Mouse (Mus musculus) heart, embryonic 13.5 days (tissue): ENCODE results near the gene Syn3. TPM values are rescaled to one million over a fixed set of nuclear protein-coding genes. Genes with fewer than 3 reads are reported as not detected.
A peak's percentile ranks its signal among the peaks of the same experiment; 100 is the strongest.
"Not testable (repeated sequence)": the region's sequence is repeated elsewhere in the genome, so short reads cannot be mapped to it uniquely, and the experiment has no call there.

ENCODE experiments used
- ATAC-seq: fragments of 200-750 bp; cut with Nextera tagmentation; 2 replicates; pipeline ENCODE4 v1.8.0; 2017; ENCODE audit warnings: moderate TSS enrichment; ENCODE audit not compliant: insufficient number of reproducible peaks, low FRiP score, low TSS enrichment; ENCODE audit errors: extremely low read depth
- H3K27ac ChIP-seq: fragments of 300-500 bp; sonication (generic); replicated peaks from 2 replicates; pipeline ENCODE4 v1.5.1; 2015; ENCODE audit warnings: moderate library complexity, mild to moderate bottlenecking, inconsistent platforms
- H3K27me3 ChIP-seq: fragments of 300-500 bp; sonication (generic); replicated peaks from 2 replicates; pipeline ENCODE4 v1.6.1; 2015; ENCODE audit warnings: mild to moderate bottlenecking, inconsistent platforms
- H3K36me3 ChIP-seq: fragments of 300-500 bp; sonication (generic); 2 replicates; pipeline ENCODE4 v1.6.1; 2015; ENCODE audit warnings: mild to moderate bottlenecking, inconsistent platforms
- H3K4me1 ChIP-seq: fragments of 300-500 bp; sonication (generic); 2 replicates; pipeline ENCODE4 v1.6.1; 2015; ENCODE audit warnings: inconsistent platforms
- H3K4me2 ChIP-seq: fragments of 300-500 bp; sonication (generic); 2 replicates; pipeline ENCODE4 v1.6.1; 2015; ENCODE audit warnings: inconsistent platforms, mild to moderate bottlenecking, moderate library complexity
- H3K4me3 ChIP-seq: fragments of 300-500 bp; sonication (generic); 2 replicates; pipeline ENCODE4 v1.5.1; 2015; ENCODE audit warnings: moderate library complexity, mild to moderate bottlenecking, inconsistent platforms
- H3K9ac ChIP-seq: fragments of 300-500 bp; sonication (generic); 2 replicates; pipeline ENCODE4 v1.6.1; 2015; ENCODE audit warnings: inconsistent platforms, mild to moderate bottlenecking, moderate library complexity
- H3K9me3 ChIP-seq: fragments of 300-500 bp; sonication (generic); 2 replicates; pipeline ENCODE4 v1.6.1; 2016; ENCODE audit warnings: inconsistent platforms
- WGBS: fragments of 180-500 bp; shearing (Covaris S2); methylation state at CpG from one replicate; pipeline ENCODE4 v1.1.7; 2015; ENCODE audit warnings: mixed read lengths; 5-methylcytosine and 5-hydroxymethylcytosine counted together
- polyA plus RNA-seq: library from polyadenylated mRNA; unstranded; fragments of >200 nt; fragmentation: Nextera tagmentation; extraction: Ambion mirVana; gene quantifications from 2 replicates; pipeline ENCODE4 v1.2.1, GENCODE M21; 2015

The Syn3 gene
- polyA plus RNA-seq, 1 experiment from 2014 or later = 1.5 TPM

DNA sequence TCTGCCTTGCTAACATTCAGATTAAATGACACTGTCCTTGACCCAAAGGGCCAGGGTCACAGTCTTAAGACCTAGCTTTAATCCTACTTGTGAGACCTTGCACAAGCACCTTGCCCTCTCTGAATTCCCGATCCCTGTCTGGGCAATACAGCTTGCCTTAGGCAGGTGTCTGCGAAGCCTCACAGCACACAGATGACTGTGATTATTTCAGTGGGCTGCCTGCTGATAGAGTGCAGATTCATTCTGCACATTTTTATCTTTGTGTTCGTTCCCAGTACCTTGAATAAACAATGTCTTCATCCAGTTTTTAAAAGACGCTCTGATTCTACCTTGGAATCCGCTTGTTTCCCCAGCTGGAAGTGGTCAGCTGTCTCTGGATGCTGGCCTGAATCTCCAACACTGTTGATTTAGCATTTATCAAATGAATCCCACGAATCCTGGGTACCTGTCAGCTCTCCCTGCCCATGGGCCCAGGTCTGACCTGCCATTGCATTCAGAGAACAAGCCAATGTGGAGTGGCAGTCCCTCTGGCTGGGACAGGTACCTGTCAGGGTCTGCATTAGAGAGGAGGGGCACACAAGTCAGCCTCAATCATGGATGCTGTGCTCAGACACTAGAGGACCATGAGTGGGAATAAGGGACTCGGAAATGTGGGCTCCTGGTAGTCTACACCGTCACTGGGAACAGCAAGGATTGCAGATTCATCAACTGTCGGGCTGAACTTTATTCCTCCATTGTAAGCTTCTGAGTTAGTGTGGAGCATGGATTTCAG lies 117.4 kb downstream of the Syn3 start:
- Histone ChIP-seq H3K9ac (no peak overlapping the region), H3K27ac (no peak overlapping the region), H3K36me3 (no peaks in the 10 kb centered on the region), H3K4me2 (no peak overlapping the region), H3K9me3 (no peaks in the 10 kb centered on the region), H3K27me3 (no peaks in the 10 kb centered on the region), H3K4me3 (no peak overlapping the region), H3K4me1 (peaks cover 26% of the 10 kb centered on the region)
- no peak for ATAC-seq
- 42% methylated on average over 9 of the region's 9 CpGs for WGBS

DNA sequence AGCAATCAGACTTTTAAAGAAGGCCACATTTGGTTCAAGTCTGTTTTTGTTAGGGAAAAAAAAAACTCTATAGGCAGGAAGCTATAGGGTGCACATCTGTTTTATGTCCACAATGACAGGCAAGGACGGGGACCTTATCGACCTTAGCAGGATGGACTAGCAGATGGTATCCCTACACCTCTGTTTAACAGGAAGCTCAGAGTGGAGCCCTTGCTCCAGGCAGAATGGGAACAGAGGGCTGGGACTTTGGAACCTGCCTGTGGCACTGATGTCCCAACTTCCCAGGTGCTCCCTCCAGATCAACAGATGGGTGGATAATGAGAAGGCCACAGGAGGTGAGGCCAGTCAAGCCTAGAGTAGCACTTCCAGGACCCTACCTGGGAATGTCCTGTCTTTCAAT lies 118.1 kb downstream of the Syn3 start:
- no peaks in the 10 kb centered on the region for H3K9me3 ChIP-seq
- H3K4me1 ChIP-seq = peaks cover 27% of the 10 kb centered on the region
- no peaks in the 10 kb centered on the region for H3K36me3 ChIP-seq
- H3K4me2 ChIP-seq = no peak overlapping the region
- no peak overlapping the region for H3K9ac ChIP-seq
- no peak for ATAC-seq
- 44% methylated on average over 2 of the region's 2 CpGs for WGBS
- H3K4me3 ChIP-seq = no peak overlapping the region
- no peaks in the 10 kb centered on the region for H3K27me3 ChIP-seq
- H3K27ac ChIP-seq = no peak overlapping the region

DNA sequence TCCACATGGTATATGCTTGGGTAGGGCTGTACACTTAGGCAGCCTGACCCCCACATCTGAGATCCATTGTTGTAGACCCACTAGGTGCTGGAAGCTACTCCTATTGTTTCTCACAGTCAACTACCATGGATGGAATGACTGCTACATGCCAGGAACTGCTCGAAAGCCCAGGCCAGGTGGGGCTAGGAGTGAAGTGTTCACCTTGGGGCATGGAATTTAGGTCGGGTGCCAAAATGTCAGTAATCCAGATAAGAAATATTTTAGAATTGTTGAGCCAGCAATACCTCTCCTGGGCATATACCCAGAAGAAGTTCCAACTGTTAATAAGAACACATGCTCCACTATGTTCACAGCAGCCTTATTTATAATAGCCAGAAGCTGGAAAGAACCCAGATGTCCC lies 119.9 kb downstream of the Syn3 start:
- H3K4me3 ChIP-seq, H3K9me3 ChIP-seq, H3K36me3 ChIP-seq, H3K4me2 ChIP-seq, H3K9ac ChIP-seq, H3K27me3 ChIP-seq, H3K27ac ChIP-seq, ATAC-seq: not testable (repeated sequence)
- H3K4me1 ChIP-seq = peaks cover 31% of the 10 kb centered on the region
- WGBS = 68% methylated on average over 2 of the region's 2 CpGs

DNA sequence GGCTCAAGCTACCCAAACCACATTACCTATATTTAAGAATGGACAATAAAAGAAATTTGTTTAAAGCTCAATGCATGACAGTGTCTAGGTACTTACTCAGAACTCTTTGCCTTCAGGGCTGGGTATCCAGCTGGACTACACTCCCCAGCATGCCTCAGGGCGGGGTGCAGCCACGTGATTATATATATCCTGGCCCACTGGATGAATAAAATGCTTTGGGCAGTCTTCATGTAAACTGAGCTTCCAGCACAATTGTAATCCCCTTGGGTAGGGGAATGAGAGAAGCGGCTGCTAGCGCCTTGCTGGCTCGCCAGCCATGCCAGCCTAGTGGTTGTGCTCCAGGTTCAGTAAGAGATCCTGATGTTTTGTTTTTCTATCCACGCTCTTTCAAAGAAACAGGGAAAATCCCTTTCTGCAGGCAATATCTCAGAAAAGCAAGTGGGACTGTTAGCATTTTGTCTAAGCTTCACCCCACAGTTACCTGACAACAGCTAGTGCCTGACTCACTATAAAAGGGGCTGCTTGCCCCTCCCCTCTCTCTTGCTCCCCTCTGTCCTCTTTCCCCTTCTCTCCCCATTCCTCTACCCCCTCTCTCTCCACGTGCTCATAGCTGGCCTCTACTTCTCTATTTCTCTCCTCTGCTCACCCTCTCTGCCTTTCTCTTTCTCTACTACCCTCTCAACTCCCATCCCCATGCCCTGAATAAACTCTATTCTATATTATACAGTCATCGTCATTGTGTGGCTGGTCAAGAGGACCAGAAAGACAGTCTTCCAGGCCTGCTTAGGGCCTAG lies 122.1 kb downstream of the Syn3 start:
- Histone ChIP-seq H3K36me3 (no peaks in the 10 kb centered on the region), H3K27me3 (0 out of 2 replicates have a peak, but pooled peaks cover 4% of the 10 kb centered on the region), H3K9ac (no peak overlapping the region), H3K4me3 (no peak overlapping the region), H3K4me2 (no peak overlapping the region), H3K27ac (no peak overlapping the region), H3K4me1 (peaks cover 34% of the 10 kb centered on the region), H3K9me3 (no peaks in the 10 kb centered on the region)
- no peak for ATAC-seq
- 68% methylated on average over 8 of the region's 8 CpGs for WGBS

DNA sequence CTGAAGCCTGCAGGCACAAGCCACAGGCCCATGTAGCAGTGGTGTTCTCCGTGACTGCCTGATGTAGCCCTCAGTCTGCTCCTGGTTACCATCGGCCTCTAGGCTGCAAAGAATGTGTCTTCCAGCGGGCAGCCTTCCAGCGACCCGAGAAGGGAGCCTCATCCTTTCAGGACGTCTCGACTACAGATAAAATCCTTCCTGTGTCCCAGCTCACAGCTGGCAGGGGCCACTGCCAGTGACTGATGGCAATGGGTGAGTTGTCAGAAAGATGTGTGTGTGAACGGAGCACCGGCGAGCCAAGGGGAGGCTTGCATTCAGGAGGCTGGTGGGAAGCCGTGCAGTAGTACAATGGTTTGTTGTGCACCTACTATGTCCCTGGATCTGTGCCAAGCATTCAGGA lies 122.8 kb downstream of the Syn3 start:
- H3K9me3 ChIP-seq = no peaks in the 10 kb centered on the region
- no peaks in the 10 kb centered on the region for H3K36me3 ChIP-seq
- ATAC-seq = no peak
- 0 out of 2 replicates have a peak, but pooled peaks cover 4% of the 10 kb centered on the region for H3K27me3 ChIP-seq
- H3K27ac ChIP-seq = no peak overlapping the region
- no peak overlapping the region for H3K4me2 ChIP-seq
- no peak overlapping the region for H3K9ac ChIP-seq
- 29% methylated on average over 11 of the region's 11 CpGs for WGBS
- H3K4me3 ChIP-seq = no peak overlapping the region
- H3K4me1 ChIP-seq = peaks cover 34% of the 10 kb centered on the region

DNA sequence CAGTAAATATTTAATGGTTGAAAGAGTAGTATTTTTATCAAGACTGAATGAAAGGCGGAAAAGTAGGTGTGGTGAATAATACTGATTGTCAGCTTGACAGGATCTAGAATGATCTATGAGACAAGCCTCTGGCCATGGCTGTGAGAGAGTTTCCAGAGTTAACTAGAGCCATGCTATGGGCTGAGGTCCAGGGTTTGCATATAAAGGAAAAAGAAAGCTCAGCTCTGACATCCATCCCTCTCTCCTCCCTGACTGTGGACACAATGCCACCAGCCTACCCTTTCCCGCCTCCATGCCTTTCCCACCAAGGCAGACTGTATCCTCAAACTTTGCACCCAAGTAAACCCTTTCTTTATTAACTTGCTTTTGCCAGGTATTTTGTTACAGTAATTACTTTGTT lies 124.6 kb downstream of the Syn3 start:
- Histone ChIP-seq H3K9ac (no peak overlapping the region), H3K9me3 (no peaks in the 10 kb centered on the region), H3K4me2 (no peak overlapping the region), H3K4me1 (peaks cover 46% of the 10 kb centered on the region), H3K27ac (no peak overlapping the region), H3K36me3 (no peaks in the 10 kb centered on the region), H3K4me3 (no peak overlapping the region), H3K27me3 (0 out of 2 replicates have a peak, but pooled peaks cover 6% of the 10 kb centered on the region)
- no peak for ATAC-seq
- WGBS = 84% methylated on average over 2 of the region's 2 CpGs

DNA sequence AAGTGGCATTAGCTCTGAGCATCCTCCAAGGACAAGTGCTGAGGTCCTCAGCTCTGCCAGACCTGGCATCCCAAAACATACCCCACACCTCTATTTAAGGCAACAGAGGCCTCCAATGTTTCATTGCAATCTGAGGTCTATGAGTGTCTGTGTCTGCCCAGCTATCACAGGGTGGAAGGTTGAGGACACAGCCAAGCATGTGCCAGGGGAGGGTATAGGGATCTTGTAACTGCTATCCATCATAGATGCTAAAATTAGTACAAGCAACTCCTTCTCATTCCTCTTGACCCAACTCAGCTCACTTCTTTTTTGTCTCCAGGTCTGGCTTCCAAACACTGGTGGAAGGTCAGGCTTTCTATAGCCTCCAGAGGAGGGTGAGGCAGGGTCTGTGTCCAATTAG lies 127.1 kb downstream of the Syn3 start:
- no peak for ATAC-seq

DNA sequence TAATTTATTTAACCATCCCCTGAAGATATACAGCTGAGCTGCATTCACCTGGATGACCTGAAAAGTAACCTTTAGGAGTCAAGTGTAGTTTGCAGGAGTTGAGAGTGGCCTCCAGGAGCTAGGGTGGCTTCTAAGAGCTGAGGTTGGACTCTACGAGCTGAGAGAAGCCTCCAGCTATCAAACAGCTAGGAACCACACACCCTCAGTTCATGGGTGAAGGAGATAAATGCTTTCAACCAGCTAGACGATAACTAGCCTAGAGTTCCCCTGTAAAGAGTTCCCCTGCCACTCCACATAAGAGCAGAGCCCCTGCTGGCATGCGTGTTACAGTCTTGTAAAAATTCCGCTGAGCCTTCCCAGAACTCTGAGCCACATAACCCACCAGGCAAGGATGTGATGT lies 129.3 kb downstream of the Syn3 start:
- H3K27ac ChIP-seq = peak overlapping the region; percentile 44; the same call in 1 of the 2 replicates
- H3K4me1 ChIP-seq = peaks cover 70% of the 10 kb centered on the region
- ATAC-seq = no peak
- H3K27me3 ChIP-seq = 0 out of 2 replicates have a peak, but pooled peaks cover 11% of the 10 kb centered on the region
- 45% methylated on average over 4 of the region's 4 CpGs for WGBS
- no peaks in the 10 kb centered on the region for H3K36me3 ChIP-seq
- no peak overlapping the region for H3K4me2 ChIP-seq
- H3K9me3 ChIP-seq = no peaks in the 10 kb centered on the region
- H3K4me3 ChIP-seq = no peak overlapping the region
- H3K9ac ChIP-seq = no peak overlapping the region

More for the DNA sequence above, 127.1 kb downstream of the Syn3 start:
- Histone ChIP-seq H3K9me3 (no peaks in the 10 kb centered on the region), H3K4me3 (no peak overlapping the region), H3K27ac (peak overlapping the region; percentile 77), H3K4me2 (no peak overlapping the region), H3K36me3 (no peaks in the 10 kb centered on the region), H3K4me1 (peaks cover 62% of the 10 kb centered on the region), H3K27me3 (0 out of 2 replicates have a peak, but pooled peaks cover 11% of the 10 kb centered on the region), H3K9ac (no peak overlapping the region)

DNA sequence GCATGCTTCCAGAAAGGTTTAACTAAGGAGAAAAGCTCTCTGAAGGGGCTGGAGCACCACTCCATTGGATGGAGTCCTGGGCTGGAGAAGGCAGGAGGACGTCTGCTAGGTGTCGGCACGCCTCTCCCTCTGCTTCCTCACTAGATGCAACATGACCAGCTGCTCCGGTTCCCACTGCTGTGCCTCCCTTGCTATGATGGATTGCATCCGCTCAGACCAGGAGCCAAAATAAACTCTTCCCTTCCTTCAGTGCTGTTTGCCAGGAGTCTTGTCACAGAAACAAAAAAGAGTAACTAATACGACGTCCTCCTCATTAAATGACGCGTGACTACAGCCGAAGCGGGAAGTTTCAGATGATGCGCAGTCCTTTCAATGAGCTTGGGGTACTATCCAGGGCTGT lies 129.9 kb downstream of the Syn3 start:
- Histone ChIP-seq H3K27me3 (0 out of 2 replicates have a peak, but pooled peaks cover 11% of the 10 kb centered on the region), H3K4me1 (peaks cover 75% of the 10 kb centered on the region), H3K27ac (peak overlapping the region; percentile 44; the same call in 1 of the 2 replicates), H3K9me3 (no peaks in the 10 kb centered on the region), H3K4me2 (no peak overlapping the region), H3K4me3 (no peak overlapping the region), H3K9ac (no peak overlapping the region), H3K36me3 (no peaks in the 10 kb centered on the region)
- WGBS = 66% methylated on average over 12 of the region's 12 CpGs
- ATAC-seq = no peak

DNA sequence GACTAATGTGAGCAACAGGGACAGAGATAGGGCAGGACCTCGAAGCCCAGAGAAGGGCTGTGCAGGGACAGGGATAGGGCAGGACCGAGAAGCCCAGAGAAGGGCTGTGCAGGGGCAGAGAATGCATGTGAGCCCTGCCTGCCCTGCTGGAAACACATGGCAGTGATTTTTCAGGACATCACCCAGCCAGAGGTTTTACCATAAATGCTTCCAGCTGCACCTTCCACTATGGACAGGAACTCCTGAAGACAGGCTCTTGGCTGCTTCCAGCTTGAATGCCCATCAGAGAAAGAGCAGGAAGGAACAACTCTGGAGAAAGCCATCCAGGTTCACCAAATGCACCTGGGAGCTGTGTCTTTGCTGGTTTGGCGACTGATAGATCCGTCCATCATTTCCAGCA lies 131.3 kb downstream of the Syn3 start:
- no peak overlapping the region for H3K9ac ChIP-seq
- no peaks in the 10 kb centered on the region for H3K9me3 ChIP-seq
- ATAC-seq = no peak
- WGBS = 77% methylated on average over 4 of the region's 4 CpGs
- no peaks in the 10 kb centered on the region for H3K36me3 ChIP-seq
- H3K4me2 ChIP-seq = no peak overlapping the region
- peaks cover 83% of the 10 kb centered on the region for H3K4me1 ChIP-seq
- H3K27ac ChIP-seq = no peak overlapping the region
- H3K4me3 ChIP-seq = no peak overlapping the region
- 0 out of 2 replicates have a peak, but pooled peaks cover 6% of the 10 kb centered on the region for H3K27me3 ChIP-seq

DNA sequence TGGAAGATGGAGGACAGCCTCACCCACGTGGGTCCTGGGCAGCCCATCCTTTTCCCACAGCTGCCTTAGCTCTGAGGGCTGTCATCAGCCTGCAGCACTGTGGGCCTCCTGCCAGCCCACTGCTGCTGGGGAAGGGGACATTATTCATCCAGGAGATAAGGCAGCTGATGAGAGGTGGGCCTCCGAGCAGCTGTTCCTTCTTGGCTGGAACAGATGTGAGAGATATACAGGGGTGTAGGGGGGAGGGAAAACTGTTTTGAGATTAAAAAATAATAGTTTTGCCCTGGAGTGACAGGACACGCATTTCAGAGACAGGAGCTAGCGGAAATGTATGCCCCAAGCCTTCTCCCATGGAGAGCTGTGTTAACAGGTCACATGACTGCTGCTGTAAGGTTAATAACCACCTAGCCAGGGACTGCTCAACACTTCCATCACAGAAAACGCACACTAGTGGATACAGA lies 133.0 kb downstream of the Syn3 start:
- Histone ChIP-seq H3K4me2 (peak overlapping the region; percentile 40), H3K27ac (peak overlapping the region; percentile 61), H3K4me1 (peaks cover 70% of the 10 kb centered on the region), H3K9me3 (no peaks in the 10 kb centered on the region), H3K36me3 (no peaks in the 10 kb centered on the region), H3K9ac (no peak overlapping the region), H3K4me3 (no peak overlapping the region), H3K27me3 (0 out of 2 replicates have a peak, but pooled peaks cover 5% of the 10 kb centered on the region)
- peak; percentile 83 for ATAC-seq
- WGBS = 6% methylated on average over 5 of the region's 5 CpGs
